Comparison of ENCODE assay signal across 15 mouse cellular contexts in the genomic region with DNA sequence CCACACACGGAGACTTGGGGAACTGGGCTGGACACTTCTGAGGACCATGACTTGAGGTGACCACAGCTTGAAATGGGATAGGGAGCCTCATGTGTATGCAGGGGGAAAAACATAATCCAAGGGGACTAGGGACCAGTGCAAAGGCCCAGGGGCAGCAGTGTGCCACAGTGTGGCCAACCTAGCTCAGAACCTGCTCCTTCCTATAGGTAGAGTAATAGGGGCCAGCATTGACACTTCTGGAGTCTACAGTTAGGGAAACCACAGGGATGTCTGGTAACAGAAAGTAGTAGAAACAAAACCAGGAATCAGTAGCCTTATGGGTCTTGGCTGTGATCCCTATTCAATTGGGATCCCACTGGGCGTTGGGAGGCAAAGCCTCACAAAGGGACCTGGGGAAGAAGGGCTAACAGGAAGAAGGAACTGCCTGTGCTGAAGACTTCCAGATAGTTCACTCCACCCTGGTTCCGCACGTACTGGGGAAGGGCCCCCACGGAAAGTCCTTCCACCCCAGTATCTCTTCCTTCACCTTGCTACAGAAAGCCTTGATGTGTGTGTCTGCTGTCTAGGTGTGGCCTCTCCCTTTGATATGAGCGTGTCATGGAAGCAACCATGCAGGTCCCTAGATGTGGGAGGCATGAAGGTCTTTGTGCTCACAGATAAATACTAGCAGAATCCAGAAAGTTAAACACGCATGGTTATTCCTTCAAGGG. TPM values are rescaled to one million over a fixed set of nuclear protein-coding genes. Genes with fewer than 3 reads are reported as not detected.
DNase-seq lines count a peak whose midpoint lies in the region; ATAC-seq lines count a peak whose summit lies in the region.
"Had no signal": no experiment of that assay in that cellular context is flagged by ENCODE, and none has a peak within 500 bp of the region (broad histone marks: within the 10 kb centered on the region; RNA-seq: fewer than 3 reads in every experiment).

No protein-coding gene starts in this region.

- peaks cover 41% of the 10 kb centered on the region for H3K36me3 ChIP-seq in midbrain, embryonic 10.5 days
- H3K36me3 ChIP-seq in midbrain, embryonic 14.5 days (ENCODE audit: control insufficient read depth, insufficient read depth, low read length): peaks cover 24% of the 10 kb centered on the region
- peaks cover 25% of the 10 kb centered on the region for H3K36me3 ChIP-seq in liver, embryonic 11.5 days (ENCODE audit: control insufficient read depth, insufficient read depth, low read length)

- H3K27ac ChIP-seq in midbrain, embryonic 10.5 days (replicated peaks): 0 out of 2 replicates have a peak overlapping the region, but pooled peaks have one; percentile 9
- H3K27ac ChIP-seq in midbrain, embryonic 14.5 days (replicated peaks; ENCODE audit: low read depth, low read length): no peak overlapping the region
- peak overlapping the region; percentile 78 for H3K27ac ChIP-seq in liver, embryonic 11.5 days (ENCODE audit: low read depth, low read length)
- H3K27ac ChIP-seq: forebrain, embryonic 12.5 days; neural tube, embryonic 12.5 days had no signal

- H3K4me1 ChIP-seq in midbrain, embryonic 10.5 days: peaks cover 31% of the 10 kb centered on the region
- H3K4me1 ChIP-seq in midbrain, embryonic 14.5 days (ENCODE audit: control insufficient read depth, insufficient read depth, low read length): peaks cover 12% of the 10 kb centered on the region
- peaks cover 24% of the 10 kb centered on the region for H3K4me1 ChIP-seq in liver, embryonic 11.5 days (replicated peaks; ENCODE audit: control insufficient read depth, insufficient read depth, low read length)

- DNase-seq in cerebellum, adult 11-12 months: peak; percentile 28
- no peak for DNase-seq in cerebellum, postnatal 25 days
- no peak for DNase-seq in midbrain, embryonic 10.5 days (ENCODE audit: low spot score)
- no peak for DNase-seq in midbrain, embryonic 14.5 days
- no peak for DNase-seq in liver, embryonic 11.5 days (ENCODE audit: low spot score)
- DNase-seq in naive thymus-derived CD4-positive, alpha-beta T cell, adult 2 months (ENCODE audit: low read depth): peak; percentile 35
- no peak for DNase-seq in spleen, adult 18-20 months
- no peak for DNase-seq in thymus, postnatal 4 days
- DNase-seq: left cerebral cortex, postnatal 4 days; right cerebral cortex, postnatal 14 days; thymus, adult 2 months had no signal

- no peaks in the 10 kb centered on the region for H3K27me3 ChIP-seq in midbrain, embryonic 10.5 days (ENCODE audit: low read depth, poor library complexity, severe bottlenecking)
- H3K27me3 ChIP-seq in midbrain, embryonic 14.5 days (ENCODE audit: control insufficient read depth, insufficient read depth, low read length): no peaks in the 10 kb centered on the region
- H3K27me3 ChIP-seq in liver, embryonic 11.5 days (replicated peaks; ENCODE audit: control insufficient read depth, insufficient read depth, low read length): no peaks in the 10 kb centered on the region
- H3K27me3 ChIP-seq: forebrain, embryonic 12.5 days; hindbrain, embryonic 15.5 days; neural tube, embryonic 12.5 days had no signal

- no peak overlapping the region for H3K4me3 ChIP-seq in midbrain, embryonic 10.5 days
- no peak overlapping the region for H3K4me3 ChIP-seq in midbrain, embryonic 14.5 days (replicated peaks; ENCODE audit: low read depth, low read length)
- no peak overlapping the region for H3K4me3 ChIP-seq in liver, embryonic 11.5 days (ENCODE audit: low read depth, low read length)

- H3K9me3 ChIP-seq in midbrain, embryonic 10.5 days (replicated peaks): no peaks in the 10 kb centered on the region
- H3K9me3 ChIP-seq in midbrain, embryonic 14.5 days (ENCODE audit: control insufficient read depth, low read length): no peaks in the 10 kb centered on the region
- no peaks in the 10 kb centered on the region for H3K9me3 ChIP-seq in liver, embryonic 11.5 days (ENCODE audit: control insufficient read depth, low read length)
- H3K9me3 ChIP-seq: forebrain, embryonic 12.5 days; hindbrain, embryonic 15.5 days; neural tube, embryonic 12.5 days had no signal

- no peak overlapping the region for H3K4me2 ChIP-seq in midbrain, embryonic 14.5 days (ENCODE audit: low read length)
- peak overlapping the region; percentile 71 for H3K4me2 ChIP-seq in liver, embryonic 11.5 days

- no peak for ATAC-seq in midbrain, embryonic 14.5 days (ENCODE audit: low FRiP score, low TSS enrichment)
- peak; percentile 76 for ATAC-seq in liver, embryonic 11.5 days (replicated peaks; ENCODE audit: low FRiP score)
- ATAC-seq: intestine, postnatal 0 days had no signal

- WGBS in midbrain, embryonic 10.5 days: 87% methylated on average over 7 of the region's 7 CpGs
- 89% methylated on average over 7 of the region's 7 CpGs for WGBS in midbrain, embryonic 14.5 days
- WGBS in liver, embryonic 11.5 days: 52% methylated on average over 7 of the region's 7 CpGs

- H3K9ac ChIP-seq in midbrain, embryonic 14.5 days (replicated peaks; ENCODE audit: low read length): no peak overlapping the region
- 0 out of 2 replicates have a peak overlapping the region, but pooled peaks have one; percentile 8 for H3K9ac ChIP-seq in liver, embryonic 11.5 days (ENCODE audit: low read depth, low read length)

RNA-seq across cellular contexts. Expression of a gene that starts 1.2 kb away (rescaled TPM):
- 35.6 and 41.3 TPM in 2 replicates for polyA plus RNA-seq in midbrain, embryonic 10.5 days (2016; fragmentation: Nextera tagmentation; extraction: Ambion mirVana)
- polyA plus RNA-seq in midbrain, embryonic 14.5 days (2014; fragmentation: Nextera tagmentation; extraction: Ambion mirVana): 12.5 and 13.5 TPM in 2 replicates
- 49.8 and 54.3 TPM in 2 replicates for polyA plus RNA-seq in liver, embryonic 11.5 days (2014; fragmentation: Nextera tagmentation; extraction: Ambion mirVana)

RNA-seq across cellular contexts. Expression of a gene that starts 11.2 kb away (rescaled TPM):
- polyA plus RNA-seq in midbrain, embryonic 10.5 days (2016; fragmentation: Nextera tagmentation; extraction: Ambion mirVana): 57.5 and 65.6 TPM in 2 replicates
- 41.0 and 55.3 TPM in 2 replicates for polyA plus RNA-seq in midbrain, embryonic 14.5 days (2014; fragmentation: Nextera tagmentation; extraction: Ambion mirVana)
- polyA plus RNA-seq in liver, embryonic 11.5 days (2014; fragmentation: Nextera tagmentation; extraction: Ambion mirVana): 42.2 and 44.5 TPM in 2 replicates

RNA-seq across cellular contexts. Expression of a gene that starts 28.2 kb away (rescaled TPM):
- 18.4 and 23.6 TPM in 2 replicates for polyA plus RNA-seq in midbrain, embryonic 10.5 days (2016; fragmentation: Nextera tagmentation; extraction: Ambion mirVana)
- polyA plus RNA-seq in midbrain, embryonic 14.5 days (2014; fragmentation: Nextera tagmentation; extraction: Ambion mirVana): 59.0 and 66.0 TPM in 2 replicates
- polyA plus RNA-seq in liver, embryonic 11.5 days (2014; fragmentation: Nextera tagmentation; extraction: Ambion mirVana): 13.8 and 15.7 TPM in 2 replicates

RNA-seq across cellular contexts. Expression of a gene that starts 57.9 kb away (rescaled TPM):
- polyA plus RNA-seq in midbrain, embryonic 10.5 days (2016; fragmentation: Nextera tagmentation; extraction: Ambion mirVana): 26.9 and 28.1 TPM in 2 replicates
- 8.1 and 8.9 TPM in 2 replicates for polyA plus RNA-seq in midbrain, embryonic 14.5 days (2014; fragmentation: Nextera tagmentation; extraction: Ambion mirVana)
- polyA plus RNA-seq in liver, embryonic 11.5 days (2014; fragmentation: Nextera tagmentation; extraction: Ambion mirVana): 38.0 and 44.1 TPM in 2 replicates

RNA-seq across cellular contexts. Expression of a gene that starts 58.1 kb away (rescaled TPM):
- 39.5 and 44.3 TPM in 2 replicates for polyA plus RNA-seq in midbrain, embryonic 10.5 days (2016; fragmentation: Nextera tagmentation; extraction: Ambion mirVana)
- 2.5 and 5.9 TPM in 2 replicates for polyA plus RNA-seq in midbrain, embryonic 14.5 days (2014; fragmentation: Nextera tagmentation; extraction: Ambion mirVana)
- 62.6 and 68.2 TPM in 2 replicates for polyA plus RNA-seq in liver, embryonic 11.5 days (2014; fragmentation: Nextera tagmentation; extraction: Ambion mirVana)

Comparison
In these comparisons a context has a peak if more than half of its experiments do, and no peak if none do; other contexts are left out.
1. DNase-seq: peak in cerebellum, adult 11-12 months (single experiment) and naive thymus-derived CD4-positive, alpha-beta T cell, adult 2 months (single experiment); none in cerebellum, postnatal 25 days (0 of 2), midbrain, embryonic 10.5 days (single experiment), midbrain, embryonic 14.5 days (single experiment), liver, embryonic 11.5 days (single experiment), spleen, adult 18-20 months (0 of 2) and thymus, postnatal 4 days (single experiment).